Mouse (Mus musculus): ENCODE results near the gene Olfr922. TPM values are rescaled to one million over a fixed set of nuclear protein-coding genes. Genes with fewer than 3 reads are reported as not detected.

Olfr922 gene
- polyA plus RNA-seq (2012; rRNA removed) = not detected in 2 replicates

DNA sequence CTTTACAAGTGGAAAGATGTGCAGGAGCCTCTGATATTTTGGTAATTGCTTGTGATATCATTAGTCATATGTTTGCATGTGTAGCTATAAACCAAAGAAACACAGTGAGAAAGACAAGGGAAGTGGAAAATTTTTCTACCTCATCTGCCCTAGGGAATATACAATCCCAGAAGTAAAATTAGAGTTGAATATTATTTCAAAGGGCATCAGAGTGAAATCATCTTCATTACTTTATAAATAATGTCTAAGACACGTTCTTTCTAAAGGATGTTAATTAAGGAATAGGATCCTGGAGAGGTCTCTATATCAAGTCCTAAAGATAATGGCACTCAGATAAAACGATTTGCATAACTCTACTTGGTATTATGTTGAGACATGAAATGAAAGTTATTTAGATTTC is at the start of gene Olfr922:
Olfr922 (plus strand) TSS at position 301 of the 400 bp plus-strand sequence.
- WGBS = 51% methylated on average over 2 of the region's 2 CpGs
- DNase-seq = no peak
- Histone ChIP-seq H3K4me1 (ENCODE audit: control insufficient read depth, insufficient read depth, low read length) (no peaks in the 10 kb centered on the region), H3K4me3 (replicated peaks; ENCODE audit: extremely low read depth, low read depth, low read length) (no peak within 1 kb of the TSS)
- TF ChIP-seq CTCF (IDR thresholded peaks at IDR 0.05; ENCODE audit: insufficient read depth, low read length) = no peak
- TF ChIP-seq POLR2A (IDR thresholded peaks at IDR 0.05; ENCODE audit: borderline replicate concordance, extremely low read depth, low read depth, low read length) = no peak

DNA sequence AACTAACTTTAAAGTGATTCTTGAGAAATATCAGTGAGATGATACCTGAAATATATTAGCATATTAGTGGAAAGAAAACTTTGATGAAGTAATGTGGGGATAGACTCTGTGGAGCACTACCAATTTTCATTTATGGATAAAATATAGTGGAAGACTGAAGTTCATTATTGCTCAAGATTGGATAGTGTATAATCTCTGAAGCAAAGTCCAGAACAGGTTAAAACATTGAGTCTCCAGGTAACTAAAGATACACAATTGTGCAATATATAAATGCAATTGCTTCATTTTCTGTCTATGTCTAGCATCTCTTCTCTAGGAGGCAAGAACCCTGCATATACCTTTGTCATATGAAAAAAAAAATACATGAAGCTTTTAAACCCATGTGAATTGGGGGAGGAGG is 41.6 kb upstream of the Olfr922 start, which contains the start of gene Olfr921:
Olfr921 (plus strand) TSS at position 301 of the 400 bp plus-strand sequence.
- Histone ChIP-seq H3K4me3 (replicated peaks; ENCODE audit: extremely low read depth, low read depth, low read length) (no peak within 1 kb of the TSS), H3K4me1 (ENCODE audit: control insufficient read depth, insufficient read depth, low read length) (no peaks in the 10 kb centered on the region)
- DNase-seq = no peak
- TF ChIP-seq CTCF (IDR thresholded peaks at IDR 0.05; ENCODE audit: insufficient read depth, low read length) = no peak
- TF ChIP-seq POLR2A (IDR thresholded peaks at IDR 0.05; ENCODE audit: borderline replicate concordance, extremely low read depth, low read depth, low read length) = no peak

DNA sequence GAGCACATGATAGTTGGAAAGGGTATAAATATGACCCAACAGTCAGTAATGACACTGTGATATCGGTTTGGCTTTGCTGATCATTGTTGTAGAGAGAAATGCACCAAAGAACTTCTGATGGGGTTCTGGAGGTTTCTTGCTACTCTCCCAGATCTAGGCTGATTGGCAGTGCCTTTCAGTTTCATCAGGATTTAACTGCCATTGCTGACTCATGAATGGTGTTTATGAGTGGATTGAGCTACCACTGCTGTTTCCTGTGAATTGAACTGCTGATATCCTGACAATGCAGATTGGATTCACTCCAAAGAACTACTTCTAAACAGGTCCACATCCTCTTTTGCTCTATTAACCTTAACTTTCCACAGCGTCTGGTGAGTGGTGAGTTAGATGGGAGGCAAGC is 21.7 kb upstream of the Olfr922 start:
- no peak overlapping the region for H3K4me3 ChIP-seq (replicated peaks; ENCODE audit: extremely low read depth, low read depth, low read length)
- H3K4me1 ChIP-seq (ENCODE audit: control insufficient read depth, insufficient read depth, low read length) = no peaks in the 10 kb centered on the region
- WGBS = 71% methylated on average over 2 of the region's 2 CpGs
- no peak for DNase-seq
- TF ChIP-seq CTCF (IDR thresholded peaks at IDR 0.05; ENCODE audit: insufficient read depth, low read length) (no peak), POLR2A (IDR thresholded peaks at IDR 0.05; ENCODE audit: borderline replicate concordance, extremely low read depth, low read depth, low read length) (no peak)

GRCm38 (mm10) chr9:38805696-38806095 is 8.7 kb upstream of the Olfr922 start:
- Histone ChIP-seq H3K4me1 (ENCODE audit: control insufficient read depth, insufficient read depth, low read length) (no peaks in the 10 kb centered on the region), H3K4me3 (replicated peaks; ENCODE audit: extremely low read depth, low read depth, low read length) (no peak overlapping the region)
- DNase-seq = no peak
- no peak for TF ChIP-seq POLR2A (IDR thresholded peaks at IDR 0.05; ENCODE audit: borderline replicate concordance, extremely low read depth, low read depth, low read length)

- DNase-seq = no peak
- TF ChIP-seq POLR2A (IDR thresholded peaks at IDR 0.05; ENCODE audit: borderline replicate concordance, extremely low read depth, low read depth, low read length) (no peak), CTCF (IDR thresholded peaks at IDR 0.05; ENCODE audit: insufficient read depth, low read length) (no peak)
- no peak overlapping the region for H3K4me3 ChIP-seq (replicated peaks; ENCODE audit: extremely low read depth, low read depth, low read length)
- WGBS = 76% methylated on average over 1 of the region's 1 CpGs
- H3K4me1 ChIP-seq (ENCODE audit: control insufficient read depth, insufficient read depth, low read length) = no peaks in the 10 kb centered on the region
These were observed 1.1 kb downstream of the Olfr922 start for GRCm38 (mm10) chr9:38815458-38815986.

DNA sequence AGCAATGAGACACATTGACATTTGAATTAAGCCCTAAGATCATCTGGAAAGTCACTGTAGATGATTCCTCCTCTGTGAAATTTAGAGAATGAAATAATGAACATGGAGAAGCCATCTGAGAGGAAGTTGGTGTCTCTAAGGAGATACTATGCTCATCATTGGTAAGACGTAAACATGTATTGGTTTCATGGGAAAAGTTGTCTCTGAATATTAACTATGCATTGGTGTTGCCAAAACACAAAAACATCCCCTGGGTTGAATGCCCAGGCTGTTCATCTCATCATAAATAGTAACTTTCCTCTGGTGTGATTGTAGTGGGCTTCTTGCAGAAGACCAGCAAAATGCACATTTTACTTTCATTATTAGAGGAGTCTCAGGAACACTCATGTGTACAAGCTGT is 11.8 kb downstream of the Olfr922 start, which contains the start of gene Olfr923:
Olfr923 (plus strand) TSS at position 301 of the 400 bp plus-strand sequence.
- WGBS = 85% methylated on average over 1 of the region's 1 CpGs
- Histone ChIP-seq H3K4me3 (replicated peaks; ENCODE audit: extremely low read depth, low read depth, low read length) (no peak within 1 kb of the TSS), H3K4me1 (ENCODE audit: control insufficient read depth, insufficient read depth, low read length) (no peaks in the 10 kb centered on the region)
- no peak for DNase-seq
- TF ChIP-seq POLR2A (IDR thresholded peaks at IDR 0.05; ENCODE audit: borderline replicate concordance, extremely low read depth, low read depth, low read length) (no peak), CTCF (IDR thresholded peaks at IDR 0.05; ENCODE audit: insufficient read depth, low read length) (no peak)

DNA sequence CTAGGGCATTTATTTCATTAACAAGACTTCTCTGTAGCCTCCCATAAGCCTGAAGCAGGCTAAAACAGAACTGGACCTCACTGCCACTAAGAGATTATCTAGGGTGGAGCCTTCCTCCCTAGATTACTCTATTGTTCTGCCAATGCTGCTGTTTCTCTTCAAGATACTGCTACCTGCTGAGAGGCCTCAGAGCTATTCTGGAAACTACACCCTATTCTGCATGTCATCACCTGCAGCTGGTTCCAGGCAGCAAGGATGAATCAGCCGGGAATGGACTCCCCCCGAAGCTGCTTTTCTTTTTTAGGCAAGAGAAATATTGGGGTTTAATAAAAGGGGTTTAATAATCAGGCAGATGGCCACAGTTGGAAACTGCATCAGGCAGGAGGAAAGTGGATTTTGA is 18.6 kb downstream of the Olfr922 start:
- TF ChIP-seq POLR2A (IDR thresholded peaks at IDR 0.05; ENCODE audit: borderline replicate concordance, extremely low read depth, low read depth, low read length) = no peak
- no peak for TF ChIP-seq CTCF (IDR thresholded peaks at IDR 0.05; ENCODE audit: insufficient read depth, low read length)
- H3K4me1 ChIP-seq (ENCODE audit: control insufficient read depth, insufficient read depth, low read length) = no peaks in the 10 kb centered on the region
- H3K4me3 ChIP-seq (replicated peaks; ENCODE audit: extremely low read depth, low read depth, low read length) = no peak overlapping the region
- DNase-seq = no peak
- 80% methylated on average over 2 of the region's 2 CpGs for WGBS

- no peaks in the 10 kb centered on the region for H3K4me1 ChIP-seq (ENCODE audit: control insufficient read depth, insufficient read depth, low read length)
- 83% methylated on average over 1 of the region's 1 CpGs for WGBS
- no peak for DNase-seq
- TF ChIP-seq POLR2A (IDR thresholded peaks at IDR 0.05; ENCODE audit: borderline replicate concordance, extremely low read depth, low read depth, low read length) = no peak
- no peak for TF ChIP-seq CTCF (IDR thresholded peaks at IDR 0.05; ENCODE audit: insufficient read depth, low read length)
- H3K4me3 ChIP-seq (replicated peaks; ENCODE audit: extremely low read depth, low read depth, low read length) = no peak within 1 kb of the TSS
These were observed 29.7 kb downstream of the Olfr922 start, which contains the start of gene Olfr924 for GRCm38 (mm10) chr9:38844149-38844548. Gene Olfr924 (plus strand): TSS chr9:38844449.

DNA sequence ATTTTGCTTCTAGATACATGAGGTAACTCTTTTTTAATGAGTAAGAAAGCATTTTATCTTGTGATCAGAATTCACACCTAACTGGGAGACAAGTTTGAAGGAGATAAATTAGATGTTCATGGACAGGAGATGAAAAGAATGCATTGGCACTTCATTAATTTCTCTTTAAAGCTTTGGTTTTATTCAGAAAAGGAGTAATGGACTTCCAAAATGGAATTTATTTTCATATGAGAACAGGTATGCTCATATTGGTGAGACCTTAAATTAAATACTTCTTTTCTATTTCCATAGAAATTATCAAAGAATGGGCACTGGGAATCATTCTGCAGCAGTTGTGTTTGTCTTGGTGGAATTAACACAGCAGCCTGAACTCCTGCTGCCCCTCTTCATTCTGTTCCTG is 40.3 kb downstream of the Olfr922 start, which contains the start of gene Olfr26:
Olfr26 (plus strand) TSS at position 301 of the 400 bp plus-strand sequence.
- TF ChIP-seq CTCF (IDR thresholded peaks at IDR 0.05; ENCODE audit: insufficient read depth, low read length) = no peak
- TF ChIP-seq POLR2A (IDR thresholded peaks at IDR 0.05; ENCODE audit: borderline replicate concordance, extremely low read depth, low read depth, low read length) = no peak
- no peaks in the 10 kb centered on the region for H3K4me1 ChIP-seq (ENCODE audit: control insufficient read depth, insufficient read depth, low read length)
- H3K4me3 ChIP-seq (replicated peaks; ENCODE audit: extremely low read depth, low read depth, low read length) = no peak within 1 kb of the TSS
- no peak for DNase-seq

Other genes starting within 250 kb of the Olfr922 start
- gene Olfr912, start 234.4 kb upstream of the Olfr922 start, polyA plus RNA-seq (2012; rRNA removed) = not detected in 2 replicates
- not detected in 2 replicates for gene Olfr913, start 221.9 kb upstream of the Olfr922 start, polyA plus RNA-seq (2012; rRNA removed)
- not detected in 2 replicates for gene Olfr914, start 209.5 kb upstream of the Olfr922 start, polyA plus RNA-seq (2012; rRNA removed)
- gene Olfr916, start 154.7 kb upstream of the Olfr922 start, polyA plus RNA-seq (2012; rRNA removed) = not detected in 2 replicates
- gene Olfr917, start 148.8 kb upstream of the Olfr922 start, polyA plus RNA-seq (2012; rRNA removed) = not detected in 2 replicates
- not detected in 2 replicates for gene Olfr918, start 140.0 kb upstream of the Olfr922 start, polyA plus RNA-seq (2012; rRNA removed)
- not detected in 2 replicates for gene Olfr919, start 110.9 kb upstream of the Olfr922 start, polyA plus RNA-seq (2012; rRNA removed)
- gene Vwa5a, start 96.3 kb upstream of the Olfr922 start, polyA plus RNA-seq (2012; rRNA removed) = 17.2 and 22.8 TPM in 2 replicates
- 0.17 and 0.25 TPM in 2 replicates for gene Olfr920, start 62.3 kb upstream of the Olfr922 start, polyA plus RNA-seq (2012; rRNA removed)
- gene Olfr921, start 41.5 kb upstream of the Olfr922 start, polyA plus RNA-seq (2012; rRNA removed) = 0.13 TPM in 1 of 2 replicates, not detected in the other
- gene Olfr923, start 11.9 kb downstream of the Olfr922 start, polyA plus RNA-seq (2012; rRNA removed) = not detected in 2 replicates
- gene Olfr924, start 29.8 kb downstream of the Olfr922 start, polyA plus RNA-seq (2012; rRNA removed) = not detected in 2 replicates
- not detected in 2 replicates for gene Olfr26, start 40.4 kb downstream of the Olfr922 start, polyA plus RNA-seq (2012; rRNA removed)
- gene Olfr926, start 62.5 kb downstream of the Olfr922 start, polyA plus RNA-seq (2012; rRNA removed) = not detected in 2 replicates
- not detected in 2 replicates for gene Olfr930, start 115.2 kb downstream of the Olfr922 start, polyA plus RNA-seq (2012; rRNA removed)
- not detected in 2 replicates for gene Olfr933, start 157.7 kb downstream of the Olfr922 start, polyA plus RNA-seq (2012; rRNA removed)
- not detected in 2 replicates for gene Olfr934, start 173.7 kb downstream of the Olfr922 start, polyA plus RNA-seq (2012; rRNA removed)
- gene Olfr935, start 185.1 kb downstream of the Olfr922 start, polyA plus RNA-seq (2012; rRNA removed) = not detected in 2 replicates
- not detected in 2 replicates for gene Olfr146, start 208.8 kb downstream of the Olfr922 start, polyA plus RNA-seq (2012; rRNA removed)